Mouse (Mus musculus) kidney, adult 2 months (tissue): ENCODE measurements at regions not wholly inside any gene's neighbourhood (a gene's known extent, or its start where the extent isn't known, plus 50 kb on each side); places are given as distances from the start of the nearest gene placed in this dataset.

ENCODE experiments used
- DNase-seq: peaks from one replicate; pipeline ENCODE4 v3.0.0; 2021
- H3K27ac ChIP-seq: fragments of 200-500 bp; 2 replicates; pipeline ENCODE4 v1.5.1; 2012; ENCODE audit warnings: low read depth, low read length, control low read depth, inconsistent platforms; ENCODE audit not compliant: insufficient read depth
- H3K27me3 ChIP-seq: fragments of 200-500 bp; replicated peaks from 2 replicates; pipeline ENCODE4 v1.6.1; 2012; ENCODE audit warnings: mild to moderate bottlenecking, moderate library complexity, low read length, inconsistent platforms; ENCODE audit not compliant: control insufficient read depth, insufficient read depth
- H3K36me3 ChIP-seq: fragments of 200-500 bp; 2 replicates; pipeline ENCODE4 v1.6.1; 2012; ENCODE audit warnings: mild to moderate bottlenecking, moderate library complexity, low read length, inconsistent platforms; ENCODE audit not compliant: control insufficient read depth, insufficient read depth
- H3K4me1 ChIP-seq: fragments of 200-500 bp; 2 replicates; pipeline ENCODE4 v1.6.1; 2011; ENCODE audit warnings: low read length; ENCODE audit not compliant: control insufficient read depth, insufficient read depth
- H3K4me3 ChIP-seq: fragments of 200-500 bp; 2 replicates; pipeline ENCODE4 v1.5.1; 2011; ENCODE audit warnings: mild to moderate bottlenecking, low read depth, low read length, control low read depth; ENCODE audit not compliant: insufficient read depth
- CTCF ChIP-seq: fragments of 200-500 bp; conservative IDR thresholded peaks from 2 replicates; pipeline ENCODE4 v1.5.1; 2011; ENCODE audit warnings: low read depth, mild to moderate bottlenecking, control low read depth, low read length, moderate library complexity, mixed read lengths; ENCODE audit not compliant: insufficient read depth, insufficient read length
- POLR2A ChIP-seq: fragments of 200-500 bp; IDR thresholded peaks from one replicate; pipeline ENCODE4 v1.6.1; 2011; ENCODE audit warnings: low read depth, low read length, control low read depth
- WGBS: fragments of 180-500 bp; shearing (Covaris S2); methylation state at CpG from one replicate; pipeline ENCODE4 v1.1.7; 2018; 5-methylcytosine and 5-hydroxymethylcytosine counted together

- no peak overlapping the region for H3K4me3 ChIP-seq
Observed at GRCm38 (mm10) chr13:37543788-37544187, 198.8 kb downstream of the Ly86 start.

GRCm38 (mm10) chr13:37544696-37545095 lies 199.7 kb downstream of the Ly86 start:
- TF ChIP-seq CTCF, result no peak
- TF ChIP-seq POLR2A, result no peak
- no peak overlapping the region for H3K27ac ChIP-seq
- 77% methylated on average over 2 of the region's 2 CpGs for WGBS
- DNase-seq, result no peak
- H3K27me3 ChIP-seq, result no peaks in the 10 kb centered on the region
- no peaks in the 10 kb centered on the region for H3K36me3 ChIP-seq
- no peak overlapping the region for H3K4me3 ChIP-seq
- H3K4me1 ChIP-seq, result no peaks in the 10 kb centered on the region

More at GRCm38 (mm10) chr13:37543788-37544187, 198.8 kb downstream of the Ly86 start:
- Histone ChIP-seq H3K27me3 (no peaks in the 10 kb centered on the region), H3K36me3 (no peaks in the 10 kb centered on the region), H3K4me1 (no peaks in the 10 kb centered on the region), H3K27ac (no peak overlapping the region)
- TF ChIP-seq CTCF (no peak), POLR2A (no peak)
- 91% methylated on average over 3 of the region's 3 CpGs for WGBS
- DNase-seq, result no peak

DNA sequence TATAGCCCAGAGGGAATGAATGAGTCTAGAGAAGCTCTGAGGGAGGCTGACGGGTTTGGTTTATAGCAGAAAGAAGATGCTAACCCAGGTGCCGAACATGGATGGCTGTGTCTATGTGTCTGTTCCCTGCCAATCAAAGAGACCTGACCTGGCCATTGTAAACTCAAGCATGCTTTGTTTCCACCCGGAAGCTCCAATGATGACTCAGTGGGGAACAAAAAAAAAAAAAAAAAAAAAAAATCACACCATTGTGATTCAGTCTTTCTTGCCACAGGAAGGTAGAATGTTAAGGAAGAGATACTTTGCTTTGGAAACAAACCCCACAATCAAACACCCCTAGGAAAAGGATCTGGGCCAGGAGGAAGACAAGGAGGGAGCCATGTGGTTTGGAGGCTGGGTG lies 201.5 kb downstream of the Ly86 start:
- no peaks in the 10 kb centered on the region for H3K36me3 ChIP-seq
- DNase-seq, result no peak
- WGBS, result 89% methylated on average over 3 of the region's 3 CpGs
- H3K27me3 ChIP-seq, result no peaks in the 10 kb centered on the region
- no peak overlapping the region for H3K27ac ChIP-seq
- H3K4me3 ChIP-seq, result no peak overlapping the region
- H3K4me1 ChIP-seq, result no peaks in the 10 kb centered on the region
- TF ChIP-seq POLR2A, result no peak
- no peak for TF ChIP-seq CTCF

DNA sequence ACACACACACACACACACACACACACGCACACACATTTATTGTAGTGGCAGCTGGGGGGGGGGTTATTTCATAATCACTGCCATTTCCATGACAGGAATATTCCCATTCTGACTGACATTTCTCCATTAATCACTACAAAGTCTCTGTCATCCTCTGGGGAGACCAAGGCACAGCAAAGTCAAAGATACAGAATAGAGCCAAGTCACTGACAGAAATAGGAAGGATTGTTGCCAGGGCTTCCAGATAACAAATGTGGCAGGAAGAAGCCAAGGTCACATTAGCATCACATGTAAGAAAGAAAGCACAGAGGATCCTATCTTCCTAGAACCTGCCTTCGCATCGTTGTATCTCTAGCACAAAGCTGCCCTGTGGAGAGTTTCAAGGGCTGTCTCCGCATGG lies 205.6 kb downstream of the Ly86 start:
- Histone ChIP-seq H3K27ac (no peak overlapping the region), H3K27me3 (no peaks in the 10 kb centered on the region), H3K4me3 (no peak overlapping the region), H3K4me1 (no peaks in the 10 kb centered on the region), H3K36me3 (no peaks in the 10 kb centered on the region)
- TF ChIP-seq POLR2A (no peak), CTCF (no peak)
- 75% methylated on average over 4 of the region's 4 CpGs for WGBS
- DNase-seq, result no peak

DNA sequence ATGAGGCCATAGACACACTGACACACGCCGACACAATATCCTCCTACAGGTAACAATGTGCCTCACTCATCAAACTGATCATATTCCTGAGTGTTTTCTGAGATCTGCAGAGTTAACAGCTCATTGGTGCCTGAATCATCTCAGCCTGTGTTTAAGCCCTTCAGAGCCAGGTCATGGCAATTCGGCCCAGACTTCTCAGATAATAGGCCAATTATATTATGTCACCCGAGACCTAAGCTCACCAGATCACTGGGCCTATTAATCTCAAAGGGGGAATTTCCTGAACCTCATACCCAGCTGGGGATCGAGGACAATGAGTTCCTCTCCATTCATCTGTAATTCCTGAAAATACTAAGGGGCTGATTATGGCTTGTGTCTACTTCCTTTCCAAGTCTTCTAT lies 208.4 kb downstream of the Ly86 start:
- Histone ChIP-seq H3K36me3 (no peaks in the 10 kb centered on the region), H3K27ac (no peak overlapping the region), H3K27me3 (no peaks in the 10 kb centered on the region), H3K4me3 (no peak overlapping the region), H3K4me1 (no peaks in the 10 kb centered on the region)
- TF ChIP-seq POLR2A (no peak), CTCF (no peak)
- DNase-seq, result no peak
- 74% methylated on average over 5 of the region's 5 CpGs for WGBS

- Histone ChIP-seq H3K27ac (no peak overlapping the region), H3K36me3 (no peaks in the 10 kb centered on the region), H3K4me3 (no peak overlapping the region), H3K4me1 (no peaks in the 10 kb centered on the region), H3K27me3 (no peaks in the 10 kb centered on the region)
- DNase-seq, result no peak
- TF ChIP-seq CTCF, result no peak
- TF ChIP-seq POLR2A, result no peak
- WGBS, result 75% methylated on average over 8 of the region's 8 CpGs
Observed at GRCm38 (mm10) chr13:37557183-37557582, 212.2 kb downstream of the Ly86 start.

- H3K36me3 ChIP-seq, result no peaks in the 10 kb centered on the region
- no peak for DNase-seq
- no peaks in the 10 kb centered on the region for H3K27me3 ChIP-seq
- whole genome bisulfite sequencing, result 64% methylated on average over 5 of the region's 5 CpGs
- no peaks in the 10 kb centered on the region for H3K4me1 ChIP-seq
- no peak overlapping the region for H3K4me3 ChIP-seq
- TF ChIP-seq POLR2A (no peak), CTCF (no peak)
- no peak overlapping the region for H3K27ac ChIP-seq
Observed at GRCm38 (mm10) chr13:37557766-37558165, 212.8 kb downstream of the Ly86 start.

DNA sequence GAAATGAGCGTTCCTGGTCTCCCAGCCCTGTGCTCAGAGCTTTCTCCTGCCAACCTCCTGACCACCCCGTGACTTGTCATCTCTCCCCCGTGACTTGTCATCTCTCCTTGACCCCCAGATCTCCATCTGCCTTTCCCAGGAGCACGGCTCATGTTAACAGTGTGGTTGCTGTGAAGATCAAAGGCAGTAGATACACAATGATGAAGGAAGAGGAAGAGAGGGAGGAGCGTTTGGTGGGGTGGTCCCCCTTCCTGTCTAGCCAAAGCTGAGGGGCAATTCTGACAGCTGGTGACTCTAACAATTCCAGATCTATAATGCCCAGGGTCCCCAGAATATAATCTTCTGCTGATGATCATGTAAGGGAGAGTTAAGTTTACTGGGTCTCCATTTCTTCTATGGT lies 214.0 kb downstream of the Ly86 start:
- H3K4me1 ChIP-seq, result no peaks in the 10 kb centered on the region
- 71% methylated on average over 5 of the region's 5 CpGs for WGBS
- H3K27me3 ChIP-seq, result no peaks in the 10 kb centered on the region
- DNase-seq, result no peak
- H3K4me3 ChIP-seq, result no peak overlapping the region
- TF ChIP-seq POLR2A (no peak), CTCF (no peak)
- no peak overlapping the region for H3K27ac ChIP-seq
- no peaks in the 10 kb centered on the region for H3K36me3 ChIP-seq
